Comparison of ENCODE assay signal across 9 mouse cellular contexts in the genomic region with DNA sequence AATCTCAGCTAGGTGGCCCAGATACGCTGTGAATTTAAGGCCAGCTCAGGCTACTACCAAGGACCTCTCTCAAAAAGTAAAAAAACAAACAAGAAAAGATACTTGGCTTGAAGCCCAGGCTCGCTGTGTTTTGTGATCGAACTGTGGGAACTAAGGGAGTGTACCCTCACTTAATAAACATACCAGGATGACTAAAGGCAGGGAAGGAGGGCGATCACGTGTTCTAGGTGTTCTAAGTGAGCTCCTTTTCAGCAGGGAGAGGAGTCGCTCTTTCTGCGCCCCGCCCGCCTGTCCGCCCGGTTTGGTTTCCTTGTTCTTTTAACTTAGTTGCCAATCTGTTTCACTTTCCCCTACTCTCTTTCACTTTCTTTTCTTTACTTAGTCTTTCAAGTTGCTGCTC. TPM values are rescaled to one million over a fixed set of nuclear protein-coding genes. Genes with fewer than 3 reads are reported as not detected.
DNase-seq lines count a peak whose midpoint lies in the region; ATAC-seq and TF ChIP-seq lines count a peak whose summit lies in the region.
"Had no signal": no experiment of that assay in that cellular context is flagged by ENCODE, and none has a peak within 500 bp of the region (broad histone marks: within the 10 kb centered on the region; RNA-seq: fewer than 3 reads in every experiment).

No protein-coding gene starts in this region.

- no peaks in the 10 kb centered on the region for H3K9me3 ChIP-seq in heart, embryonic 12.5 days (replicated peaks)
- no peaks in the 10 kb centered on the region for H3K9me3 ChIP-seq in liver, postnatal 0 days (ENCODE audit: low read length)
- H3K9me3 ChIP-seq in stomach, embryonic 15.5 days, result no peaks in the 10 kb centered on the region
- H3K9me3 ChIP-seq in forebrain, postnatal 0 days (ENCODE audit: low read length), result no peaks in the 10 kb centered on the region
- H3K9me3 ChIP-seq: limb, embryonic 12.5 days had no signal

- H3K9ac ChIP-seq in heart, embryonic 12.5 days, result no peak overlapping the region
- H3K9ac ChIP-seq in liver, postnatal 0 days (replicated peaks), result no peak overlapping the region
- no peak overlapping the region for H3K9ac ChIP-seq in stomach, embryonic 15.5 days
- H3K9ac ChIP-seq in forebrain, postnatal 0 days, result no peak overlapping the region
- H3K9ac ChIP-seq: limb, embryonic 12.5 days had no signal

- no peak for ATAC-seq in heart, embryonic 12.5 days (ENCODE audit: insufficient number of reproducible peaks, low FRiP score)
- ATAC-seq in liver, postnatal 0 days, result peak; percentile 38
- peak; percentile 72 for ATAC-seq in stomach, embryonic 15.5 days (ENCODE audit: insufficient read depth, low FRiP score, low read depth)
- no peak for ATAC-seq in forebrain, postnatal 0 days

- DNase-seq in layer of hippocampus, adult 2 months (ENCODE audit: low spot score in 2 of 2), result no peak
- no peak for DNase-seq in layer of hippocampus, adult 9-11 months
- peak; percentile 49 for DNase-seq in liver, postnatal 0 days
- DNase-seq in cerebellum, adult 11-12 months, result no peak
- no peak for DNase-seq in forebrain, postnatal 0 days
- no peak for DNase-seq in gastrocnemius, postnatal 4 days (ENCODE audit: low spot score in 2 of 2)

- 0 out of 2 replicates have a peak, but pooled peaks cover 8% of the 10 kb centered on the region for H3K4me1 ChIP-seq in heart, embryonic 12.5 days (replicated peaks)
- peaks cover 6% of the 10 kb centered on the region; the same call in 1 of the 2 replicates for H3K4me1 ChIP-seq in liver, postnatal 0 days (ENCODE audit: insufficient read depth)
- 0 out of 2 replicates have a peak, but pooled peaks cover 2% of the 10 kb centered on the region for H3K4me1 ChIP-seq in stomach, embryonic 15.5 days
- H3K4me1 ChIP-seq in forebrain, postnatal 0 days (ENCODE audit: insufficient read depth), result no peaks in the 10 kb centered on the region

- H3K27me3 ChIP-seq in heart, embryonic 12.5 days (replicated peaks), result 0 out of 2 replicates have a peak, but pooled peaks cover 3% of the 10 kb centered on the region
- no peaks in the 10 kb centered on the region for H3K27me3 ChIP-seq in liver, postnatal 0 days (ENCODE audit: insufficient read depth, low read length)
- no peaks in the 10 kb centered on the region for H3K27me3 ChIP-seq in stomach, embryonic 15.5 days (replicated peaks)
- H3K27me3 ChIP-seq in forebrain, postnatal 0 days (ENCODE audit: insufficient read depth, low read length), result no peaks in the 10 kb centered on the region
- H3K27me3 ChIP-seq: limb, embryonic 12.5 days had no signal

- H3K27ac ChIP-seq in layer of hippocampus, adult 2 months, result 0 out of 2 replicates have a peak overlapping the region, but pooled peaks have one; percentile 36
- H3K27ac ChIP-seq in heart, embryonic 12.5 days (ENCODE audit: poor library complexity, severe bottlenecking), result no peak overlapping the region
- H3K27ac ChIP-seq in liver, postnatal 0 days (ENCODE audit: low read depth), result peak overlapping the region; percentile 61
- H3K27ac ChIP-seq in stomach, embryonic 15.5 days, result peak overlapping the region; percentile 57
- no peak overlapping the region for H3K27ac ChIP-seq in forebrain, postnatal 0 days (ENCODE audit: low read depth, low read length)
- H3K27ac ChIP-seq: limb, embryonic 12.5 days had no signal

- 0 out of 2 replicates have a peak overlapping the region, but pooled peaks have one; percentile 10 for H3K4me2 ChIP-seq in heart, embryonic 12.5 days
- peak overlapping the region; percentile 54 for H3K4me2 ChIP-seq in liver, postnatal 0 days (ENCODE audit: low read depth, low read length)
- H3K4me2 ChIP-seq in stomach, embryonic 15.5 days, result 0 out of 2 replicates have a peak overlapping the region, but pooled peaks have one; percentile 27
- no peak overlapping the region for H3K4me2 ChIP-seq in forebrain, postnatal 0 days (ENCODE audit: low read depth)
- H3K4me2 ChIP-seq: limb, embryonic 12.5 days had no signal

- H3K36me3 ChIP-seq in heart, embryonic 12.5 days, result no peaks in the 10 kb centered on the region
- H3K36me3 ChIP-seq in liver, postnatal 0 days (replicated peaks; ENCODE audit: insufficient read depth, low read length), result no peaks in the 10 kb centered on the region
- no peaks in the 10 kb centered on the region for H3K36me3 ChIP-seq in stomach, embryonic 15.5 days
- no peaks in the 10 kb centered on the region for H3K36me3 ChIP-seq in forebrain, postnatal 0 days (ENCODE audit: insufficient read depth)
- H3K36me3 ChIP-seq: limb, embryonic 12.5 days had no signal

- no peak for TF ChIP-seq CTCF in layer of hippocampus, adult 2 months (conservative IDR thresholded peaks at IDR 0.05)
- no peak for TF ChIP-seq CTCF in liver, postnatal 0 days (IDR thresholded peaks at IDR 0.05; ENCODE audit: low read depth)
- no peak for TF ChIP-seq CTCF in forebrain, postnatal 0 days (IDR thresholded peaks at IDR 0.05; ENCODE audit: low read depth)

- TF ChIP-seq EP300 in liver, postnatal 0 days (IDR thresholded peaks at IDR 0.05; ENCODE audit: low read depth), result no peak

- H3K4me3 ChIP-seq in layer of hippocampus, adult 2 months, result no peak overlapping the region; the same call in 1 of the 2 replicates
- H3K4me3 ChIP-seq in heart, embryonic 12.5 days, result no peak overlapping the region
- peak overlapping the region; percentile 24; the same call in 1 of the 2 replicates for H3K4me3 ChIP-seq in liver, postnatal 0 days (ENCODE audit: low read depth, low read length)
- H3K4me3 ChIP-seq in stomach, embryonic 15.5 days (replicated peaks), result no peak overlapping the region
- no peak overlapping the region for H3K4me3 ChIP-seq in forebrain, postnatal 0 days (ENCODE audit: low read depth, low read length)
- H3K4me3 ChIP-seq: limb, embryonic 12.5 days had no signal

- 58% methylated on average over 11 of the region's 11 CpGs for WGBS in heart, embryonic 12.5 days
- WGBS in liver, postnatal 0 days (ENCODE audit: insufficient replicate concordance), result 46% methylated on average over 11 of the region's 11 CpGs
- WGBS in stomach, embryonic 15.5 days, result 38% methylated on average over 11 of the region's 11 CpGs
- WGBS in forebrain, postnatal 0 days, result 52% methylated on average over 11 of the region's 11 CpGs

RNA-seq across cellular contexts. Expression of gene Asb13, which starts 3.0 kb away (rescaled TPM):
- total RNA-seq in layer of hippocampus, adult 2 months (2021), result 10 to 100 TPM; 31.8 to 35.1 TPM
- 4.6 and 4.8 TPM in 2 replicates for polyA plus RNA-seq in heart, embryonic 12.5 days (2016; fragmentation: Nextera tagmentation; extraction: Ambion mirVana)
- 5.6 and 7.8 TPM in 2 replicates for polyA plus RNA-seq in liver, postnatal 0 days (2015; fragmentation: Nextera tagmentation; extraction: Ambion mirVana)
- 10.8 and 14.1 TPM in 2 replicates for polyA plus RNA-seq in stomach, embryonic 15.5 days (2015; fragmentation: Nextera tagmentation; extraction: Ambion mirVana)
- 9.8 and 12.1 TPM in 2 replicates for total RNA-seq in forebrain, postnatal 0 days (2014; rRNA removed)
- 4.9 and 13.8 TPM in 2 replicates for polyA plus RNA-seq in forebrain, postnatal 0 days (2015; fragmentation: Nextera tagmentation; extraction: Ambion mirVana)
- 1 to 10 TPM; 4.7 to 5.1 TPM for total RNA-seq in gastrocnemius, postnatal 4 days (2021)

RNA-seq across cellular contexts. Expression of gene Fam208b, which starts 25.9 kb away (rescaled TPM):
- total RNA-seq in layer of hippocampus, adult 2 months (2021), result 10 to 100 TPM; 26.0 to 27.9 TPM
- 15.3 and 16.2 TPM in 2 replicates for polyA plus RNA-seq in heart, embryonic 12.5 days (2016; fragmentation: Nextera tagmentation; extraction: Ambion mirVana)
- 2.8 and 3.0 TPM in 2 replicates for polyA plus RNA-seq in liver, postnatal 0 days (2015; fragmentation: Nextera tagmentation; extraction: Ambion mirVana)
- 11.4 and 12.3 TPM in 2 replicates for polyA plus RNA-seq in stomach, embryonic 15.5 days (2015; fragmentation: Nextera tagmentation; extraction: Ambion mirVana)
- 45.6 and 54.2 TPM in 2 replicates for total RNA-seq in forebrain, postnatal 0 days (2014; rRNA removed)
- polyA plus RNA-seq in forebrain, postnatal 0 days (2015; fragmentation: Nextera tagmentation; extraction: Ambion mirVana), result 7.4 and 10.2 TPM in 2 replicates
- total RNA-seq in gastrocnemius, postnatal 4 days (2021), result 10 to 100 TPM; 21.9 to 23.1 TPM

Comparison
In these comparisons a context has a peak if more than half of its experiments do, and no peak if none do; other contexts are left out.
1. H3K27ac ChIP-seq: peak in layer of hippocampus, adult 2 months (single experiment), liver, postnatal 0 days (single experiment) and stomach, embryonic 15.5 days (single experiment); none in heart, embryonic 12.5 days (single experiment) and forebrain, postnatal 0 days (single experiment).
2. ATAC-seq: peak in liver, postnatal 0 days (single experiment) and stomach, embryonic 15.5 days (single experiment); none in heart, embryonic 12.5 days (single experiment) and forebrain, postnatal 0 days (single experiment).